Mouse (Mus musculus): ENCODE measurements around the gene Zbtb45. TPM values are rescaled to one million over a fixed set of nuclear protein-coding genes. Genes with fewer than 3 reads are reported as not detected.

Gene Zbtb45
- polyA plus RNA-seq (2012; rRNA removed) = 13.1 and 16.8 TPM in 2 replicates

DNA sequence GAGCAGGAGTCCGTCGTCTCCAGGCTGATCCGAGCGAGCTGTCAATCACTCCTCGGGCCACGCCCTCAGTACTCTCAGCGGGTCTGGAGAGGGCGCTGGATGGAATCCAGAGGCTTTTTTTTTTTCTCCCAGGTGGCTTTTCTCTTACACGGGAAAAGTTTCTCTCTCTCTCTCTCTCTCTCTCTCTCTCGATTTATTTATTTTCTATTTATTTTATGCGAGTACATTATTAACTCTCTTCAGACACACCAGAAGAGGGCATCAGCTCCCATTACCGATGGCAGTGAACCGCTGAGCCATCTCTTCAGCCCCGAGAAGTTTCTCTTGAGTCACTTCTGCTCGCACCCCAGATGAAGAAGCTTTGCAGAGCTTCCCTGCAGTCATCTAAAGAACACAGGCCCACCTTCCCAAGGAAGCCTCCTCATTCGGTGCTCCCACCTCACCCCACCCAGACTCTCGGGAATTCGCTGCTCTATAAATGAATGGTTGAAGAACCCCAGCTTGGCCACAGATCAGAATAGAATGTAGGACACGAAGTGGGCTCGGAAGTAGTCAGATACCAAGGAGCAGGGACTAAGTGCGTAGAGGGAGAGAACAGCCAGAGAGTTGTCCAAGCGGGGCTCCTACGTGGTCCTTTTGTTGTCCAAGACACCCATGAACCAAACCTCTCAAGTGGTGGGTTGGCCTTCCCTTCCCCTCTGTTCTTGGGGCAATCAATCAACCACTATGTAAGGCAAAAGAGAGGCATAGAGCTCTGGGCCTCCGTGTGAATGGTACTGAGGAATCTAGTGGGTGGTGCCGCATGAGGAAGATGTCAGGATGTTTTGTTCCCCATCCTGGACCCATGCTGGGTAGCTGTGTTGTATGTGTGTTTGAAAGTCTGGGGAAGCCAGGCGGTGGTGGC lies at the start of gene Zbtb45:
TSS of gene Zbtb45 (minus strand) at position 30 of the 904 bp plus-strand sequence.

DNA sequence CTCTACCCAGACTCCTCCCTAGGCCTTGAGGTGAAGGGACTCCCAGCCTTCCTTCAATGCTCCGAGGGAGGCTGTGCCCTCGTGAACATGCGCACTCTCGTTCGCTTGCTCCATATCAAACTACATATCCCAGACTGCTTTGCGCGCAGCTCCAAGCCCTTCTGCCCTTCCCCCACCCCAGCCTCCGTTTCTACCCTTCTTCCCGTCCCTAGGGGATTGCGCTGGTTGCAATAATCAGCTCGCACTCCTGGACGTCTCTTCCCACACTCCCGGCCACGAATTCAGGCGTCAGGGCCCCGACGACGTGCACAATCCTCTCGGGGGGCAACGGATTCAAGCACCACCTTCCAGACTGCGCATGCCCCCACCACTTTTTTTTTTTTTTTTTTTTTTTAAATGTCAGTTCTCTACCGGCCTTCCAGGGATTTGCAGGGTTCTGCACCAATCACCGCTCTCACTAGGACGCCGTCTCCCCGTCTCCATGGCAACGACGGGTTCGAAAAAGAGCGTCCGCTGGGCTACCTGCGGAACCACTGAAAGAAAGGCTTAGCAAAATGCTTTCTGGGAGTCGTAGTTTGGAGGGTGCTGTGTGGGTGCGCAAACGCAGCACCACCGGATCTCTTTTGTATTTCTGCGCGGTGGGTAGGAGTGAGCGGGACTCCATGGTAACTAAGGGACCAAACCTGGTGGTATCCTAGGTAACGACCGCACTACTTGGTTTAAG lies 44.6 kb upstream of the Zbtb45 start, which contains the start of gene Mzf1:
TSS of gene Mzf1 (minus strand) at position 478 of the 724 bp plus-strand sequence.

DNA sequence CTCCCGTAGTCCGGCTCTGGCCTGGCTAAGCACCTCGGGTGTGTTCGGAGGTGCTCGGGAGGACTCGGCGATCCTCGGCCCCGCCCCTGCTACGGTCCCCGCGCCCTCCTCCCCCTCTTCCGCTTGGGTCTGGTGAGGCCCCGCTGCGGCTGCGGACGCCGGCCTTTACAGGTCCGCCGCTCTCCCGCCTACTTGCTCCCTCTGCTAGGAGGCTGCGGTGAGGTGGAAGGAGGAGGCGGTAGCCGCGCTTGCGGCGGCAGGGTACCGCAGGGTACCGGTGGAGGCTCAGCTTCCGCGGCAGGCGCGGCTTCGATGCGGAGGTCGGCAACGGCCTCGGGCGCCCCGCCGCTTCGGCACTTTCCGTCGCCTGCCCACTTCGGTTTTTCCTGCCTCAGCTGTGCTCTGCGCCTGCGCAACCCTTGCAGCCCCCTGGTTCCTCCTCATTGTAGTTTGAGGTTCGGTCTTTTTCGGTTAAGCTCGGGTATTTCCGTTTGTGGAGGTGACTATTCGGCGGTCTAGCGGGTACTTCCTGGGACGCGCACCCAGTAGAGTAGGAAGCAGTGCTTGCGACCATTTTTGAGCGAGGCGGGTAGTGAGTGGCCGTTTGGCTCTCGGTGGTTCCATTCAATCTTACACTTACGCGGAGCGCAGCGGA lies 28.2 kb upstream of the Zbtb45 start, which contains the start of gene Ube2m:
TSS of gene Ube2m (minus strand) at position 375 of the 655 bp plus-strand sequence.

DNA sequence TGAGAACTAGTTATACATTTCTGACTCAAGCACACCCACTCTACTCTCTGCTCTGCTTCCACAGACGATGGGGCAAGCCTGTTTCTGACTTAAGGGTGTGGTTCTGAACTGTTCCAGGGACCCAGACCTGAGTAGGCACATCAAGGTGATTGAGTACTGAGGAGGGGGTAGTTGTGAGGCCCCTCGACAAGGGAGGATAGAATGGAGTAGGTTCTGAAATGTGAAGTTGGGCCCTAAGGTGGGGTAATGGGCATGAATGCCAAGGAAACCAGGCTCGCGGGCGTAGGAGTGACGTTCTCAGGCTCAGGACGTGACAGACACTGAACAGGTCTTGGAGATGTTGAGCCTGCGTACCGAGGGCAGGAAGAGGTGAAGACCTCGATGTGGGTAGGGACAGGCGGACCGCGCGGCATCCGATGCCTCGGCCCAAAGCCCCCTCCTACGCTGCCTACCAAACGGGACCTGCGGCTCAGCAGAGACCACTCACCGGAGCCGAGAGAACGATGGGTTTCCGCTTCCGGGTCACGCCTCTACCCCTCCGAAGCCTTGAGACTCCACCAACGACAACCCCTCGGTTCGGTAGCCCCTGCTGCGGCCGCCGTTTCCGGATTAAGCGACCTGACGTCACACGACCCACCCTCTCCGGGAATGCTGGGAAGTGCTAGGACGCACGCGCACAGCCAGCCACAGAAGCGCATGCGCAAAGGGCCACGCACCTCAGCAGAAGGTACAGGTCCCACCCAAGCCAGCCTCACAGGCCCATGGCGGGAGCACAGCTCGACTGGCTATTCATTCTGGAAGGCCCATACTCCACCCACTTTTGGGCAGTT lies 24.5 kb upstream of the Zbtb45 start, which contains the start of gene Chmp2a:
TSS of gene Chmp2a (minus strand) at position 660 of the 830 bp plus-strand sequence.

DNA sequence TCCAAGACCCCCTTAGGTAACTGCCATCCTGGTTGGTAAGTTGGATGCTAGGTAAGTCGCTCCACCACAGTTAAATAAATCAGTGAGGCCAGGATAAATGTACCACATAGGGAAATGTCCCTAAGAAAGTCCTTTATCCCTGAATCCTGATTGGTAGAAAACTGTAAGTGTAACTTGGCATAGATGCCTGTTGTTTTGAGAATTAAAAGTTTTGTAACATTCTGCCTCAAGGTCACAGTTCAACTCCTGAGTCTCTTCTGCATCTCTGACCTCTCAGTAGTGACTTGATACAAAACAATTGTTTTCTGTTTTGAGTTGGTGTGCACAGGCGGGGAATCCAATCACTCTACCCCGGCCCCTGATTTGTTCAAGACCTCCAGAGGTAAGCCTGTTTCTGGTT lies 11.0 kb downstream of the Zbtb45 start, which contains the start of gene Trim28:
TSS of gene Trim28 (plus strand) at position 264 of the 400 bp plus-strand sequence.

DNA sequence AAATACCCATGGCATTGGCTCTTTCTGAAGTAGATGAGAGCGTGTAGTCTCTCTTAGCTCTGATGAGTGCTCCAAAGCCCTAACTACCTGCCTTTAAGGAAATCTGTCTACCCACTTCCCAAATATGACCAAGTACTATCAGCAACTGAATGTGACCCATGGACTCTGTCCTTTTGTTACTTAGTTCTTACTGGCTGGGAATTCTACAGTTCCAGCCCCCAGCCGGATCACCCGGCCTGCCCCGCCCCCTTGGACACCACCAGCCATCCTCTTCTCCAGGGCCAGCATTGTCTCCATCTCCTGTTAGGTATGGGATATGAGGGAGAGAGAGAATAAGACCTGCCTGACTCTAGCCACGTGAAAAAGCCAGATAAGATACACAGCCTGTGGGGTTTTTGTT lies 11.8 kb downstream of the Zbtb45 start, which contains the start of gene Slc27a5:
TSS of gene Slc27a5 (minus strand) at position 140 of the 400 bp plus-strand sequence.

DNA sequence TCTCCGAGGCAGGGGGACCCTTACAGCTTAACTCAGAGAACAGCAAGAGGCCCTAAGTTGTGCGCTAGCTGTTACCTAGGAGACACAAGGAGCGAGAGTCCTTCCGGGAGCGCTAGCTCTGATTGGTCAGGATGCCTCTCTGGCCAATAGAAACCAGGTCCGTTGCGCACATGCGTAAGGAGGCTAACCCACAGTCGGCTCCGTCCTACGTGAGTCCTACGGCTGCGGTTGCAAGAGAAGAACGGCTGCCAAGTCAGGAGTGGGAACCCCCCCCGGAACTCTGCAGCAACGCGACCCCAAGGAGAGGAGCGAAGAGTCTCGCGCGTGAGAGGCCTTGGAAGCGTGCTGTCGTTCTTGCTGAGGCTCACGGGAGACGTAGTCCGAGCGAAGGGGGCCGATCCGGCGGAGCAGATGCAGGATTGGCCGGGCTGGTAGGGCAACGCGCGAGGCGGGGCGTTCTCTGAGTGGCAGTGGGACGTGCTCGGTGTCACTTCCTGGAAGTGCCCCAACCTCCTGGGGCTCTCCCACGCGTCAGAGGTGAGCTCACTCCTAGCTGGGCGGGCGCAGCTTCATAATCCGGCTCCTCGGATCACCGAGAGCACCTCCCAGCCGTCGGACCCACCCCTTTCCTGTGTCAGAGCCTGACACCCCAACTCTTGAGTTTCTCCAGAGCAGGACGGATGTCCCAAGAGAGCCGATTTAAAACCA lies 32.0 kb downstream of the Zbtb45 start, which contains the start of gene Zfp446:
TSS of gene Zfp446 (plus strand) at position 167 of the 708 bp plus-strand sequence.

DNA sequence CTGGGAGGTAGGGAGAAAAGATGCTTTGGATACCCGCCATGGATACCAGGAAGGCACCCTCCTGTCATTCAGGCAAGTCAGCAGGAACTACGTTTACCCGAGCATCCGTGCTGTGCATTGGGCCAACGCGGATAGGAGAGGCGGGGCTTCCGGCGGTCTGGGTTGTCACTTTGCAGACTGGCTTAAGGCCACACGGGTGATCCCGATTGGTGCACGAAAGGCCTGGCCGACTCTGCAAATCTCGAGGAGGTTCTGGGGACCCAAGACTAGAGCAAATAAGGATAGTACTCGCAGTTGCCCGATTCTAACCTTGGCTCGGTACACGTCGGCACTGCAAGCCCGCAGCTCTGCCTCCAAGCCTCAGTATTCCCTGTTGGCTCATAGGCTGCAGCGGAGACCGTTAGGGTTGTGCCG lies 44.1 kb downstream of the Zbtb45 start, which contains the start of gene Zfp324:
TSS of gene Zfp324 (plus strand) at position 161 of the 414 bp plus-strand sequence.

Other genes starting within 250 kb of the Zbtb45 start
- 0.01 and 0.14 TPM in 2 replicates for gene Zscan18, start 206.4 kb downstream of the Zbtb45 start, polyA plus RNA-seq (2012; rRNA removed)
- 0.03 and 0.14 TPM in 2 replicates for gene Zfp329, start 191.2 kb downstream of the Zbtb45 start, polyA plus RNA-seq (2012; rRNA removed)
- gene Zfp110, start 175.3 kb downstream of the Zbtb45 start, polyA plus RNA-seq (2012; rRNA removed) = 3.0 and 4.1 TPM in 2 replicates
- 0.08 and 0.09 TPM in 2 replicates for gene Zfp128, start 128.9 kb downstream of the Zbtb45 start, polyA plus RNA-seq (2012; rRNA removed)
- gene Zscan22, start 112.2 kb downstream of the Zbtb45 start, polyA plus RNA-seq (2012; rRNA removed) = 3.3 and 4.5 TPM in 2 replicates
- 722 and 906 TPM in 2 replicates for gene Rps5, start 87.7 kb downstream of the Zbtb45 start, polyA plus RNA-seq (2012; rRNA removed)
- 4.4 and 15.1 TPM in 2 replicates for gene Rnf225, start 82.6 kb downstream of the Zbtb45 start, polyA plus RNA-seq (2012; rRNA removed)
- gene Zfp324, start 44.2 kb downstream of the Zbtb45 start, polyA plus RNA-seq (2012; rRNA removed) = 2.7 and 3.2 TPM in 2 replicates
- gene Zfp446, start 32.2 kb downstream of the Zbtb45 start, polyA plus RNA-seq (2012; rRNA removed) = 1.7 and 2.2 TPM in 2 replicates
- 0.25 and 0.30 TPM in 2 replicates for gene Slc27a5, start 11.8 kb downstream of the Zbtb45 start, polyA plus RNA-seq (2012; rRNA removed)
- gene Trim28, start 10.9 kb downstream of the Zbtb45 start, polyA plus RNA-seq (2012; rRNA removed) = 112 and 127 TPM in 2 replicates
- gene Chmp2a, start 24.8 kb upstream of the Zbtb45 start, polyA plus RNA-seq (2012; rRNA removed) = 26.8 and 30.0 TPM in 2 replicates
- 50.8 and 68.7 TPM in 2 replicates for gene Ube2m, start 28.2 kb upstream of the Zbtb45 start, polyA plus RNA-seq (2012; rRNA removed)
- gene Mzf1, start 44.7 kb upstream of the Zbtb45 start, polyA plus RNA-seq (2012; rRNA removed) = 0.90 and 1.4 TPM in 2 replicates
- gene Vmn1r85, start 85.1 kb upstream of the Zbtb45 start, polyA plus RNA-seq (2012; rRNA removed) = not detected in 2 replicates
- not detected in 2 replicates for gene Vmn1r86, start 109.9 kb upstream of the Zbtb45 start, polyA plus RNA-seq (2012; rRNA removed)
- gene Vmn1r87, start 130.1 kb upstream of the Zbtb45 start, polyA plus RNA-seq (2012; rRNA removed) = not detected in 2 replicates
- gene Vmn1r88, start 149.5 kb upstream of the Zbtb45 start, polyA plus RNA-seq (2012; rRNA removed) = not detected in 2 replicates
- gene Vmn1r89, start 203.0 kb upstream of the Zbtb45 start, polyA plus RNA-seq (2012; rRNA removed) = not detected in 2 replicates

Data from stomach, adult 2 months (tissue).